Mouse (Mus musculus) liver, postnatal 0 days (tissue): ENCODE results near the gene Thbd.

Source experiments
- CTCF ChIP-seq: sonication (generic); IDR thresholded peaks from 2 replicates; pipeline ENCODE4 v1.5.1; 2016; ENCODE audit warnings: antibody characterized with exemption, low read depth
- EP300 ChIP-seq: IDR thresholded peaks from 2 replicates; pipeline ENCODE4 v1.6.1; 2016; ENCODE audit warnings: antibody characterized with exemption, low read depth, mild to moderate bottlenecking

GRCm38 (mm10) chr2:148381076-148381475 lies 26.9 kb downstream of the Thbd start:
- no peak for TF ChIP-seq CTCF
- no peak for TF ChIP-seq EP300
